Mouse (Mus musculus) gastrocnemius, postnatal 10 days (tissue): Measurements from ENCODE around the gene Rnf130. TPM values are rescaled to one million over a fixed set of nuclear protein-coding genes. Genes with fewer than 3 reads are reported as not detected.

ENCODE experiments used
- DNase-seq: peaks from one replicate; pipeline ENCODE4 v3.0.0; 2021; ENCODE audit warnings: mixed read lengths
- total RNA-seq, 2 experiments: library from RNA; stranded (reverse); gene quantifications; 2 replicates each; pipeline ENCODE4 v1.2.3; 2021

The Rnf130 gene
- total RNA-seq, 2 experiments from 2014 or later = 35.7 to 37.4 TPM

GRCm38 (mm10) chr11:50024445-50024832 is 707 bp upstream of the Rnf130 start:
- no peak for DNase-seq

- no peak for DNase-seq
Measured at GRCm38 (mm10) chr11:50025721-50026520, 775 bp downstream of the Rnf130 start.

- no peak for DNase-seq
Measured at GRCm38 (mm10) chr11:50026521-50027090, 1.5 kb downstream of the Rnf130 start.

GRCm38 (mm10) chr11:50028416-50028815 is 3.3 kb downstream of the Rnf130 start:
- DNase-seq = no peak

GRCm38 (mm10) chr11:50034155-50034554 is 9.0 kb downstream of the Rnf130 start:
- DNase-seq = no peak

- no peak for DNase-seq
Measured at GRCm38 (mm10) chr11:50035726-50036125, 10.6 kb downstream of the Rnf130 start.

- DNase-seq = no peak
Measured at GRCm38 (mm10) chr11:50036781-50037460, 11.8 kb downstream of the Rnf130 start.

GRCm38 (mm10) chr11:50038757-50039156 is 13.6 kb downstream of the Rnf130 start:
- DNase-seq = no peak

- DNase-seq = no peak
Measured at GRCm38 (mm10) chr11:50041148-50041547, 16.0 kb downstream of the Rnf130 start.

GRCm38 (mm10) chr11:50042345-50042997 is 17.3 kb downstream of the Rnf130 start:
- no peak for DNase-seq

GRCm38 (mm10) chr11:50044454-50044853 is 19.3 kb downstream of the Rnf130 start:
- DNase-seq = no peak

- DNase-seq = no peak
Measured at GRCm38 (mm10) chr11:50047610-50048009, 22.5 kb downstream of the Rnf130 start.

GRCm38 (mm10) chr11:50048115-50048514 is 23.0 kb downstream of the Rnf130 start:
- DNase-seq = no peak

GRCm38 (mm10) chr11:50050392-50050791 is 25.2 kb downstream of the Rnf130 start:
- DNase-seq = no peak

GRCm38 (mm10) chr11:50057713-50058112 is 32.6 kb downstream of the Rnf130 start:
- no peak for DNase-seq

GRCm38 (mm10) chr11:50058277-50058676 is 33.1 kb downstream of the Rnf130 start:
- no peak for DNase-seq

- no peak for DNase-seq
Measured at GRCm38 (mm10) chr11:50059045-50059444, 33.9 kb downstream of the Rnf130 start.

- no peak for DNase-seq
Measured at GRCm38 (mm10) chr11:50062116-50062515, 37.0 kb downstream of the Rnf130 start.

- no peak for DNase-seq
Measured at GRCm38 (mm10) chr11:50066088-50066487, 40.9 kb downstream of the Rnf130 start.

- no peak for DNase-seq
Measured at GRCm38 (mm10) chr11:50073830-50074229, 48.7 kb downstream of the Rnf130 start.

- no peak for DNase-seq
Measured at GRCm38 (mm10) chr11:50076756-50077155, 51.6 kb downstream of the Rnf130 start.

- DNase-seq = no peak
Measured at GRCm38 (mm10) chr11:50081365-50082190, 56.4 kb downstream of the Rnf130 start.
